Mouse (Mus musculus) small intestine, adult 2 months (tissue): ENCODE results near the gene Aifm1. TPM values are rescaled to one million over a fixed set of nuclear protein-coding genes. Genes with fewer than 3 reads are reported as not detected.

Experiments
- H3K27ac ChIP-seq: fragments of 200-500 bp; 2 replicates; pipeline ENCODE4 v1.5.1; 2012; ENCODE audit warnings: low read depth, low read length, control low read depth, inconsistent platforms; ENCODE audit not compliant: insufficient read depth
- H3K27me3 ChIP-seq: fragments of 200-500 bp; 2 replicates; pipeline ENCODE4 v1.6.1; 2012; ENCODE audit warnings: mild to moderate bottlenecking, moderate library complexity, low read length, inconsistent platforms; ENCODE audit not compliant: control insufficient read depth, insufficient read depth
- H3K36me3 ChIP-seq: fragments of 200-500 bp; 2 replicates; pipeline ENCODE4 v1.6.1; 2012; ENCODE audit warnings: mild to moderate bottlenecking, low read length, control low read depth, inconsistent platforms; ENCODE audit not compliant: control insufficient read depth, insufficient read depth
- H3K4me1 ChIP-seq: fragments of 200-500 bp; 2 replicates; pipeline ENCODE4 v1.6.1; 2012; ENCODE audit warnings: low read length, inconsistent platforms, mixed read lengths; ENCODE audit not compliant: control insufficient read depth, insufficient read depth, insufficient read length
- H3K4me3 ChIP-seq: fragments of 200-500 bp; 2 replicates; pipeline ENCODE4 v1.5.1; 2012; ENCODE audit warnings: low read depth, mild to moderate bottlenecking, control low read depth, inconsistent platforms, low read length, moderate library complexity
- CTCF ChIP-seq: fragments of 200-500 bp; IDR thresholded peaks from 2 replicates; pipeline ENCODE4 v1.5.1; 2012; ENCODE audit warnings: low read depth, mild to moderate bottlenecking, control low read depth, inconsistent platforms, low read length, moderate library complexity, mixed read lengths; ENCODE audit not compliant: insufficient replicate concordance, insufficient read length; ENCODE audit errors: extremely low read depth
- POLR2A ChIP-seq: fragments of 200-500 bp; IDR thresholded peaks from 2 replicates; pipeline ENCODE4 v1.6.1; 2012; ENCODE audit warnings: low read depth, mild to moderate bottlenecking, control low read depth, inconsistent platforms, low read length, moderate library complexity
- WGBS: fragments of 180-500 bp; shearing (Covaris S2); methylation state at CpG from one replicate; pipeline ENCODE4 v1.1.7; 2018; 5-methylcytosine and 5-hydroxymethylcytosine counted together
- polyA plus RNA-seq: library from polyadenylated mRNA; depleted of rRNA; stranded (reverse); fragments of >200 nt; gene quantifications from 2 replicates; pipeline ENCODE4 v1.2.3, GENCODE M21; 2012

Aifm1 gene
- polyA plus RNA-seq, 1 experiment, result 11.5 TPM

DNA sequence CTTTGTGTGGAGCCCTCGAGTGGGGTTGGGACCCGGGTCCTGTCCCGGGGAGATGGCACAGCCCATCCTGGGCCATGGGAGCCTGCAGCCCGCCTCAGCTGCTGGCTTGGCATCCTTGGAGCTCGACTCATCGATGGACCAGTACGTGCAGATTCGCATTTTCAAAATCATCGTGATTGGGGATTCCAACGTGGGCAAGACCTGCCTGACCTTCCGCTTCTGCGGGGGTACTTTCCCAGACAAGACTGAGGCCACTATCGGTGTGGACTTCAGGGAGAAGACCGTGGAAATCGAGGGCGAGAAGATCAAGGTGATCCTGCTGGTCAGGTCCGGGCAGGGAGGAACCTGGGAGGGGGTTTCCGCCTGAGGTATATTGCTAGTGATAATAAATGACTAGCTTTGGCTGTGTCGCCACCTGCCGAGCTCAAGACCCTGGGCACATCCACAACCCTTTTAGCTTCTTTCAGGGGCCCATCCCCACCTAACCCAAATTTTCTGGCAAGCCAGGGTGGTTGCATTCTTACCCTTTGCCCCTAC is 6.3 kb upstream of the Aifm1 start:
- H3K4me3 ChIP-seq, result peak overlapping the region; percentile 59
- H3K27ac ChIP-seq, result no peak overlapping the region
- no peaks in the 10 kb centered on the region for H3K4me1 ChIP-seq
- H3K27me3 ChIP-seq, result no peaks in the 10 kb centered on the region
- H3K36me3 ChIP-seq, result no peaks in the 10 kb centered on the region
- TF ChIP-seq POLR2A (no peak), CTCF (no peak)
- WGBS, result 21% methylated on average over 20 of the region's 20 CpGs

GRCm38 (mm10) chrX:48518808-48519548 is 5.6 kb upstream of the Aifm1 start, which contains the start of gene Rab33a:
Gene Rab33a (plus strand): TSS chrX:48519285.
- TF ChIP-seq POLR2A (no peak), CTCF (no peak)
- Histone ChIP-seq H3K27ac (no peak within 1 kb of the TSS), H3K36me3 (no peaks in the 10 kb centered on the region), H3K4me3 (peak within 1 kb of the TSS; percentile 59), H3K27me3 (no peaks in the 10 kb centered on the region), H3K4me1 (no peaks in the 10 kb centered on the region)
- 19% methylated on average over 33 of the region's 33 CpGs for WGBS

- TF ChIP-seq CTCF (no peak), POLR2A (no peak)
- H3K4me3 ChIP-seq, result no peak overlapping the region
- H3K27me3 ChIP-seq, result no peaks in the 10 kb centered on the region
Measured at GRCm38 (mm10) chrX:48518211-48518807, 4.9 kb upstream of the Aifm1 start.

GRCm38 (mm10) chrX:48513824-48514223 is 461 bp upstream of the Aifm1 start:
- H3K27ac ChIP-seq, result peak overlapping the region; percentile 22; the same call in 1 of the 2 replicates
- no peaks in the 10 kb centered on the region for H3K27me3 ChIP-seq
- TF ChIP-seq POLR2A, result no peak
- TF ChIP-seq CTCF, result no peak
- 10% methylated on average over 13 of the region's 13 CpGs for WGBS
- peak overlapping the region; percentile 66 for H3K4me3 ChIP-seq
- H3K4me1 ChIP-seq, result no peaks in the 10 kb centered on the region; the same call in 1 of the 2 replicates
- H3K36me3 ChIP-seq, result no peaks in the 10 kb centered on the region

More at GRCm38 (mm10) chrX:48518211-48518807, 4.9 kb upstream of the Aifm1 start:
- no peaks in the 10 kb centered on the region for H3K36me3 ChIP-seq
- WGBS, result 54% methylated on average over 15 of the region's 15 CpGs
- H3K27ac ChIP-seq, result no peak overlapping the region
- H3K4me1 ChIP-seq, result no peaks in the 10 kb centered on the region

DNA sequence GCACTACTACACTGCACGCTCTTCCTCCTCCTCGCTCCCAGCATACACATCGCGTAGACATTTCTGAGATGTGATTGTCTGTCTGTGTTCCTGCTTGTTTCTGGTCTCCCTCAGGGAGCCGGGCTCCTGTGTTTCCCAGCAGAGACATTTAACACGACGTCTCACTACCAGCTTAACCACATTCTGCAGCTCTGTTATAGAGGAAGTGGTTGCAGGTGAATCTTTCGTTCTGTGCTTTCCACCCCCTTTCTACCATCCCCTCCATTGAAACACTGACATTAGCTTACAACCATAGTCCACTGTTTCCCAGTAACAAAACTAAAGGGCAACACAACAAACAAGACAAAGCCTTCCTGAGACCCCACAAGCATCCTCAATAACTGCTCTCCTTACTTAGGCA is 19.6 kb downstream of the Aifm1 start:
- no peak overlapping the region for H3K4me3 ChIP-seq
- H3K36me3 ChIP-seq, result peaks cover 9% of the 10 kb centered on the region
- WGBS, result 92% methylated on average over 8 of the region's 8 CpGs
- H3K4me1 ChIP-seq, result no peaks in the 10 kb centered on the region
- no peak overlapping the region for H3K27ac ChIP-seq
- TF ChIP-seq POLR2A (no peak), CTCF (no peak)
- H3K27me3 ChIP-seq, result no peaks in the 10 kb centered on the region

GRCm38 (mm10) chrX:48481687-48482086 is 31.7 kb downstream of the Aifm1 start:
- Histone ChIP-seq H3K27ac (no peak overlapping the region), H3K4me1 (no peaks in the 10 kb centered on the region), H3K36me3 (peaks cover 37% of the 10 kb centered on the region), H3K4me3 (no peak overlapping the region), H3K27me3 (no peaks in the 10 kb centered on the region)
- WGBS, result 94% methylated on average over 7 of the region's 7 CpGs
- no peak for TF ChIP-seq POLR2A
- TF ChIP-seq CTCF, result no peak

- peaks cover 37% of the 10 kb centered on the region for H3K36me3 ChIP-seq
- H3K4me1 ChIP-seq, result no peaks in the 10 kb centered on the region
- TF ChIP-seq POLR2A (no peak), CTCF (no peak)
- WGBS, result 72% methylated on average over 4 of the region's 4 CpGs
- H3K27ac ChIP-seq, result no peak overlapping the region
- no peaks in the 10 kb centered on the region for H3K27me3 ChIP-seq
- H3K4me3 ChIP-seq, result no peak overlapping the region
Measured at GRCm38 (mm10) chrX:48481095-48481494, 32.3 kb downstream of the Aifm1 start.
